Mouse (Mus musculus) urinary bladder, postnatal 10 days (tissue): ENCODE data around the gene Nexn.
A peak's percentile ranks its signal among the peaks of the same experiment; 100 is the strongest.

ENCODE experiments used
- DNase-seq: peaks from one replicate; pipeline ENCODE4 v3.0.0; 2022; ENCODE audit warnings: low spot score

Nexn gene

DNA sequence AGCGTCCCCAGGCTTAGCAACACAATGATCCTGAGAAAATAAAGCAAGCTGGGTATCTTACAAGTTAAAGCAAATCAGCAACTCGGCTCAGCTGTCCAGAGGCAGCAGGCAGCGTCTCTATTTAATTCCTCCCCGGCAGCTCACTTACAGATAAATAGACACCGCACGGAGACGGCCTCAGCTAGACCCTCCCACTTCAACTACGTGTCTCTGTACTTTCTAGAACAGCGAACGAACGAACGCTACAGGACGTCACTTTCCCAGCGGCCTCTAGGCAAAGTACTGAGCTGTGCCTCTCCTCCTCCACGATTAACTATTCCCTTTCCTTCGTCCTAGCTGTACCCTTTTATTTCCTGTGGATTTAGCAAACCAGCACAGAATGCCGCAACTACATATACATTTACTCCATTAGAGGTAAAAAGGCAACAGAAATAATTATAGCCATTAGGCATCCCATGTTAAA lies 72.5 kb downstream of the Nexn start:
- peak; percentile 49 for DNase-seq

DNA sequence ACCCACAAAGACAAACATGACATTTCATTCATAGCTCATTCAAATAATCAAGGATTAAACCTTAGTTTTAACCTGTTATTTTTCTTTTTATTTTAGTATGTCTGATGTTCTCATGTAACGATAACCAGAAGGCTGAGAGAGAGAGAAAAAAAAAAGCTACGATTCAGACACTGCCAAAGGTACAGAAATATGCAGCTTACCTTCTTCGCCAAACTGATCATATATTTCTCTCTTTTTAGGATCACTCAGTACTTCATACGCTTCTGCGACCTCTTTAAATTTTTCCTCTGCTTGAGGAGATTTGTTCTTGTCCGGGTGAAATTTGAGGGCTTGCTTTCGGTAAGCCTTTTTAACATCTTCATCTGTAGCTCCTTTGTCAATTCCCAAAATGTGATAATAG lies 73.0 kb downstream of the Nexn start:
- DNase-seq = no peak

- no peak for DNase-seq
These were observed 73.8 kb downstream of the Nexn start for GRCm38 (mm10) chr3:152192238-152192931.

- no peak for DNase-seq
These were observed 74.3 kb downstream of the Nexn start for GRCm38 (mm10) chr3:152191791-152192237.

- no peak for DNase-seq
These were observed 75.3 kb downstream of the Nexn start for GRCm38 (mm10) chr3:152190679-152191477.

GRCm38 (mm10) chr3:152189306-152189705 lies 76.8 kb downstream of the Nexn start:
- DNase-seq = no peak
